10 mouse cellular contexts compared by ENCODE assay signal in genomic region chr8:47021135-47021555, GRCm38 (mm10). TPM values are rescaled to one million over a fixed set of nuclear protein-coding genes. Genes with fewer than 3 reads are reported as not detected.
DNase-seq lines count a peak whose midpoint lies in the region; ATAC-seq and TF ChIP-seq lines count a peak whose summit lies in the region.
"Had no signal": no experiment of that assay in that cellular context is flagged by ENCODE, and none has a peak within 500 bp of the region (broad histone marks: within the 10 kb centered on the region; RNA-seq: fewer than 3 reads in every experiment).

No protein-coding gene starts in this region.

- no peak overlapping the region for H3K27ac ChIP-seq in forebrain, embryonic 14.5 days (ENCODE audit: low read depth, low read length)
- no peak overlapping the region for H3K27ac ChIP-seq in forebrain, embryonic 13.5 days
- H3K27ac ChIP-seq in liver, embryonic 11.5 days (ENCODE audit: low read depth, low read length): no peak overlapping the region
- H3K27ac ChIP-seq in liver, postnatal 0 days (ENCODE audit: low read depth): no peak overlapping the region
- peak overlapping the region; percentile 14; the same call in 1 of the 2 replicates for H3K27ac ChIP-seq in intestine, embryonic 16.5 days (ENCODE audit: low read length)
- H3K27ac ChIP-seq: liver, embryonic 12.5 days had no signal

- no peaks in the 10 kb centered on the region for H3K9me3 ChIP-seq in forebrain, embryonic 14.5 days (replicated peaks; ENCODE audit: control insufficient read depth, low read length)
- no peaks in the 10 kb centered on the region for H3K9me3 ChIP-seq in forebrain, embryonic 13.5 days (replicated peaks)
- H3K9me3 ChIP-seq in liver, embryonic 11.5 days (ENCODE audit: control insufficient read depth, low read length): no peaks in the 10 kb centered on the region
- H3K9me3 ChIP-seq in liver, postnatal 0 days (ENCODE audit: low read length): no peaks in the 10 kb centered on the region
- no peaks in the 10 kb centered on the region for H3K9me3 ChIP-seq in intestine, embryonic 16.5 days (ENCODE audit: control insufficient read depth, low read length)
- H3K9me3 ChIP-seq: liver, embryonic 12.5 days had no signal

- no peak for ATAC-seq in forebrain, embryonic 14.5 days
- ATAC-seq in forebrain, embryonic 13.5 days: no peak
- ATAC-seq in liver, embryonic 11.5 days (replicated peaks; ENCODE audit: low FRiP score): no peak
- no peak for ATAC-seq in liver, postnatal 0 days
- peak; percentile 81 for ATAC-seq in intestine, embryonic 16.5 days
- ATAC-seq: liver, embryonic 12.5 days had no signal

- no peak for TF ChIP-seq EP300 in liver, postnatal 0 days (IDR thresholded peaks at IDR 0.05; ENCODE audit: low read depth)

- no peaks in the 10 kb centered on the region for H3K36me3 ChIP-seq in forebrain, embryonic 14.5 days (ENCODE audit: control insufficient read depth, insufficient read depth, low read length)
- H3K36me3 ChIP-seq in forebrain, embryonic 13.5 days (ENCODE audit: poor library complexity, severe bottlenecking): no peaks in the 10 kb centered on the region
- no peaks in the 10 kb centered on the region for H3K36me3 ChIP-seq in liver, embryonic 11.5 days (ENCODE audit: control insufficient read depth, insufficient read depth, low read length)
- H3K36me3 ChIP-seq in liver, postnatal 0 days (replicated peaks; ENCODE audit: insufficient read depth, low read length): no peaks in the 10 kb centered on the region
- no peaks in the 10 kb centered on the region for H3K36me3 ChIP-seq in intestine, embryonic 16.5 days (ENCODE audit: control insufficient read depth, insufficient read depth, low read length)
- H3K36me3 ChIP-seq: liver, embryonic 12.5 days had no signal

- peak; percentile 23 for DNase-seq in forebrain, embryonic 14.5 days (ENCODE audit: low spot score)
- peak; percentile 27 for DNase-seq in liver, embryonic 11.5 days (ENCODE audit: low spot score)
- no peak for DNase-seq in liver, postnatal 0 days
- DNase-seq in NIH3T3 (ENCODE audit: low read depth): peak; percentile 8
- DNase-seq in adipocyte (ENCODE audit: low spot score): no peak
- no peak for DNase-seq in layer of hippocampus, adult 11-12 months (ENCODE audit: low spot score)
- DNase-seq: heart, postnatal 4 days had no signal

- H3K4me1 ChIP-seq in forebrain, embryonic 14.5 days (ENCODE audit: control insufficient read depth, insufficient read depth, low read length): no peaks in the 10 kb centered on the region
- no peaks in the 10 kb centered on the region for H3K4me1 ChIP-seq in forebrain, embryonic 13.5 days
- no peaks in the 10 kb centered on the region for H3K4me1 ChIP-seq in liver, embryonic 11.5 days (replicated peaks; ENCODE audit: control insufficient read depth, insufficient read depth, low read length)
- no peaks in the 10 kb centered on the region for H3K4me1 ChIP-seq in liver, postnatal 0 days (ENCODE audit: insufficient read depth)
- H3K4me1 ChIP-seq in intestine, embryonic 16.5 days (ENCODE audit: control insufficient read depth, insufficient read depth, low read length): peaks cover 6% of the 10 kb centered on the region
- H3K4me1 ChIP-seq: liver, embryonic 12.5 days had no signal

- H3K9ac ChIP-seq in forebrain, embryonic 14.5 days (ENCODE audit: low read length): no peak overlapping the region
- no peak overlapping the region for H3K9ac ChIP-seq in forebrain, embryonic 13.5 days
- no peak overlapping the region for H3K9ac ChIP-seq in liver, embryonic 11.5 days (ENCODE audit: low read depth, low read length)
- H3K9ac ChIP-seq in liver, postnatal 0 days (replicated peaks): no peak overlapping the region
- H3K9ac ChIP-seq in intestine, embryonic 16.5 days (ENCODE audit: low read depth, low read length): no peak overlapping the region
- H3K9ac ChIP-seq: liver, embryonic 12.5 days had no signal

- WGBS in forebrain, embryonic 14.5 days: 76% methylated on average over 8 of the region's 8 CpGs
- 75% methylated on average over 8 of the region's 8 CpGs for WGBS in forebrain, embryonic 13.5 days
- WGBS in liver, embryonic 11.5 days: 69% methylated on average over 8 of the region's 8 CpGs
- 70% methylated on average over 8 of the region's 8 CpGs for WGBS in liver, postnatal 0 days (ENCODE audit: insufficient replicate concordance)
- WGBS in intestine, embryonic 16.5 days: 46% methylated on average over 8 of the region's 8 CpGs

- no peak overlapping the region for H3K4me3 ChIP-seq in forebrain, embryonic 14.5 days (ENCODE audit: low read depth, low read length)
- no peak overlapping the region for H3K4me3 ChIP-seq in forebrain, embryonic 13.5 days
- no peak overlapping the region for H3K4me3 ChIP-seq in liver, embryonic 11.5 days (ENCODE audit: low read depth, low read length)
- no peak overlapping the region for H3K4me3 ChIP-seq in liver, postnatal 0 days (ENCODE audit: low read depth, low read length)
- H3K4me3 ChIP-seq in intestine, embryonic 16.5 days (ENCODE audit: low read length): no peak overlapping the region
- H3K4me3 ChIP-seq: liver, embryonic 12.5 days had no signal

- no peak for TF ChIP-seq CTCF in liver, postnatal 0 days (IDR thresholded peaks at IDR 0.05; ENCODE audit: low read depth)

- H3K27me3 ChIP-seq in forebrain, embryonic 14.5 days (replicated peaks; ENCODE audit: control insufficient read depth, insufficient read depth, low read length): no peaks in the 10 kb centered on the region
- H3K27me3 ChIP-seq in forebrain, embryonic 13.5 days: no peaks in the 10 kb centered on the region
- H3K27me3 ChIP-seq in liver, embryonic 11.5 days (replicated peaks; ENCODE audit: control insufficient read depth, insufficient read depth, low read length): no peaks in the 10 kb centered on the region
- H3K27me3 ChIP-seq in liver, postnatal 0 days (ENCODE audit: insufficient read depth, low read length): no peaks in the 10 kb centered on the region
- peaks cover 2% of the 10 kb centered on the region; the same call in 1 of the 2 replicates for H3K27me3 ChIP-seq in intestine, embryonic 16.5 days (replicated peaks; ENCODE audit: control insufficient read depth, insufficient read depth, low read length)
- H3K27me3 ChIP-seq: liver, embryonic 12.5 days had no signal

- no peak overlapping the region for H3K4me2 ChIP-seq in forebrain, embryonic 14.5 days (ENCODE audit: low read length)
- H3K4me2 ChIP-seq in forebrain, embryonic 13.5 days: no peak overlapping the region
- H3K4me2 ChIP-seq in liver, embryonic 11.5 days: no peak overlapping the region
- no peak overlapping the region for H3K4me2 ChIP-seq in liver, postnatal 0 days (ENCODE audit: low read depth, low read length)
- H3K4me2 ChIP-seq in intestine, embryonic 16.5 days (ENCODE audit: low read depth, low read length): no peak overlapping the region
- H3K4me2 ChIP-seq: liver, embryonic 12.5 days had no signal

RNA-seq across cellular contexts. Expression of gene Enpp6, which starts 34.5 kb away (rescaled TPM):
- polyA plus RNA-seq in forebrain, embryonic 14.5 days (2014; fragmentation: Nextera tagmentation; extraction: Ambion mirVana): 0.14 TPM in 1 of 2 replicates, not detected in the other
- 0.13 and 0.31 TPM in 2 replicates for polyA plus RNA-seq in forebrain, embryonic 13.5 days (2015; fragmentation: Nextera tagmentation; extraction: Ambion mirVana)
- polyA plus RNA-seq in liver, embryonic 11.5 days (2014; fragmentation: Nextera tagmentation; extraction: Ambion mirVana): 0.15 and 0.71 TPM in 2 replicates
- polyA plus RNA-seq in liver, postnatal 0 days (2015; fragmentation: Nextera tagmentation; extraction: Ambion mirVana): 0.47 and 0.60 TPM in 2 replicates
- 0.15 and 0.21 TPM in 2 replicates for polyA plus RNA-seq in intestine, embryonic 16.5 days (2015; fragmentation: Nextera tagmentation; extraction: Ambion mirVana)

Comparison
In these comparisons a context has a peak if more than half of its experiments do, and no peak if none do; other contexts are left out.
1. DNase-seq: peak in forebrain, embryonic 14.5 days (single experiment), liver, embryonic 11.5 days (single experiment) and NIH3T3 (single experiment); none in liver, postnatal 0 days (single experiment), adipocyte (single experiment) and layer of hippocampus, adult 11-12 months (single experiment).